Mouse (Mus musculus) heart, embryonic 11.5 days (tissue): Measurements from ENCODE around the gene Ier5l. TPM values are rescaled to one million over a fixed set of nuclear protein-coding genes. Genes with fewer than 3 reads are reported as not detected.

Experiments used
- ATAC-seq: fragments of 200-750 bp; cut with Nextera tagmentation; replicated peaks from 2 replicates; pipeline ENCODE4 v1.8.0; 2017; ENCODE audit warnings: moderate library complexity; ENCODE audit not compliant: insufficient number of reproducible peaks, low FRiP score, low TSS enrichment
- H3K27ac ChIP-seq: fragments of 300-500 bp; sonication (generic); 2 replicates; pipeline ENCODE4 v1.5.1; 2014; ENCODE audit warnings: mild to moderate bottlenecking, low read depth, low read length
- H3K27me3 ChIP-seq: fragments of 300-500 bp; sonication (generic); 2 replicates; pipeline ENCODE4 v1.6.1; 2014; ENCODE audit warnings: mild to moderate bottlenecking, low read length, mixed read lengths; ENCODE audit not compliant: control insufficient read depth, insufficient read depth
- H3K36me3 ChIP-seq: fragments of 300-500 bp; sonication (generic); 2 replicates; pipeline ENCODE4 v1.6.1; 2014; ENCODE audit warnings: mild to moderate bottlenecking, low read length, moderate library complexity, mixed read lengths; ENCODE audit not compliant: control insufficient read depth, insufficient read depth
- H3K4me1 ChIP-seq: fragments of 300-500 bp; sonication (generic); 2 replicates; pipeline ENCODE4 v1.6.1; 2014; ENCODE audit warnings: low read length; ENCODE audit not compliant: control insufficient read depth, insufficient read depth
- H3K4me2 ChIP-seq: fragments of 300-500 bp; sonication (generic); 2 replicates; pipeline ENCODE4 v1.6.1; 2014; ENCODE audit warnings: mild to moderate bottlenecking, moderate library complexity
- H3K4me3 ChIP-seq: fragments of 300-500 bp; sonication (generic); 2 replicates; pipeline ENCODE4 v1.5.1; 2014; ENCODE audit warnings: low read depth, low read length
- H3K9ac ChIP-seq: fragments of 300-500 bp; sonication (generic); 2 replicates; pipeline ENCODE4 v1.6.1; 2014; ENCODE audit warnings: mild to moderate bottlenecking, low read depth, low read length, moderate library complexity
- H3K9me3 ChIP-seq: fragments of 300-500 bp; sonication (generic); replicated peaks from 2 replicates; pipeline ENCODE4 v1.6.1; 2016; ENCODE audit warnings: low read length; ENCODE audit not compliant: control insufficient read depth
- polyA plus RNA-seq: library from polyadenylated mRNA; unstranded; fragments of >200 nt; fragmentation: Nextera tagmentation; extraction: Ambion mirVana; gene quantifications from 2 replicates; pipeline ENCODE4 v1.2.1, GENCODE M21; 2014

Gene Ier5l
- polyA plus RNA-seq, 1 experiment from 2014 or later: 2.4 TPM

DNA sequence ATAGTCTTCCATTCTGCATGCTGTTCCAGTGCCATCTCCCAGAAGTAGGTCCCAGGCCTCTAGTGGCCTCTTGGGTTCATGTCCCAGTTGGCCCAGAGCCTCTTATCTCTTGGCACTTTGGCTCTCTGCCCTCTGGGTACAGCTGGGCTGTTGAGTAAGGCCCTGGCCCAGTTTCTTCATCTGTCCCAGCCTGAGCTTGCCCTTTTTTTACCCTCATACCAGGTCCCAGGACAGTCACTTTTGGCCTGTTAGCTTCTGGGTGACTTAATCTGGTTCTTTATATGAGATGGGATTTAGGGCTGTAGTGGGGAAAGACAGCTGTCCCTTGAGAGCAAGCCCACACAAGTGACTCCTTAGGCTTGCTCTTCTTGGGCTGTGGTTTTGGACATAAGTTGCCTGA lies 44.9 kb downstream of the Ier5l start:
- Histone ChIP-seq H3K36me3 (peaks cover 45% of the 10 kb centered on the region), H3K4me2 (no peak overlapping the region), H3K9ac (no peak overlapping the region), H3K4me1 (no peaks in the 10 kb centered on the region), H3K4me3 (no peak overlapping the region), H3K27me3 (no peaks in the 10 kb centered on the region), H3K9me3 (no peaks in the 10 kb centered on the region), H3K27ac (no peak overlapping the region)
- ATAC-seq: no peak

Other genes with a start within 250 kb of the Ier5l start
- gene Lrrc8a, start 236.5 kb downstream of the Ier5l start, polyA plus RNA-seq: 38.1 and 46.9 TPM in 2 replicates
- 0.49 TPM in 1 of 2 replicates, not detected in the other for gene Gm28035, start 233.7 kb downstream of the Ier5l start, polyA plus RNA-seq
- gene Phyhd1, start 208.0 kb downstream of the Ier5l start, polyA plus RNA-seq: 4.7 and 7.4 TPM in 2 replicates
- gene Gm28038, start 193.2 kb downstream of the Ier5l start, polyA plus RNA-seq: not detected in 2 replicates
- 26.6 and 27.7 TPM in 2 replicates for gene Dolk, start 187.9 kb downstream of the Ier5l start, polyA plus RNA-seq
- gene Nup188, start 187.8 kb downstream of the Ier5l start, polyA plus RNA-seq: 34.2 and 37.4 TPM in 2 replicates
- gene Sh3glb2, start 114.9 kb downstream of the Ier5l start, polyA plus RNA-seq: 78.8 and 80.2 TPM in 2 replicates
- 22.2 and 22.9 TPM in 2 replicates for gene Miga2, start 110.0 kb downstream of the Ier5l start, polyA plus RNA-seq
- gene Dolpp1, start 82.0 kb downstream of the Ier5l start, polyA plus RNA-seq: 19.5 and 21.3 TPM in 2 replicates
- 61.5 and 66.0 TPM in 2 replicates for gene Crat, start 58.4 kb downstream of the Ier5l start, polyA plus RNA-seq
- gene Ptpa, start 58.2 kb downstream of the Ier5l start, polyA plus RNA-seq: 50.3 and 63.5 TPM in 2 replicates
- 1.7 and 2.4 TPM in 2 replicates for gene Cstad, start 120.8 kb upstream of the Ier5l start, polyA plus RNA-seq